Mouse (Mus musculus) lung, embryonic 14.5 days (tissue): ENCODE measurements around the gene Wfdc3. TPM values are rescaled to one million over a fixed set of nuclear protein-coding genes. Genes with fewer than 3 reads are reported as not detected.

ENCODE experiments used
- ATAC-seq: fragments of 200-750 bp; cut with Nextera tagmentation; 2 replicates; pipeline ENCODE4 v1.8.0; 2017; ENCODE audit warnings: mild to moderate bottlenecking, moderate TSS enrichment, moderate library complexity; ENCODE audit not compliant: insufficient read depth
- DNase-seq: peaks from one replicate; pipeline ENCODE4 v3.0.0-alpha.2; 2015
- H3K27ac ChIP-seq: fragments of 300-500 bp; sonication (generic); 2 replicates; pipeline ENCODE4 v1.5.1; 2014; ENCODE audit warnings: low read depth, mild to moderate bottlenecking, moderate library complexity
- H3K27me3 ChIP-seq: fragments of 300-500 bp; sonication (generic); 2 replicates; pipeline ENCODE4 v1.6.1; 2014; ENCODE audit warnings: low read length, control low read depth; ENCODE audit not compliant: insufficient read depth
- H3K36me3 ChIP-seq: fragments of 300-500 bp; sonication (generic); 2 replicates; pipeline ENCODE4 v1.6.1; 2014; ENCODE audit warnings: control low read depth; ENCODE audit not compliant: insufficient read depth
- H3K4me1 ChIP-seq: fragments of 300-500 bp; sonication (generic); 2 replicates; pipeline ENCODE4 v1.6.1; 2014; ENCODE audit warnings: antibody characterized with exemption, control low read depth; ENCODE audit not compliant: insufficient read depth
- H3K4me2 ChIP-seq: fragments of 300-500 bp; sonication (generic); 2 replicates; pipeline ENCODE4 v1.6.1; 2014; ENCODE audit warnings: mild to moderate bottlenecking
- H3K4me3 ChIP-seq: fragments of 300-500 bp; sonication (generic); 2 replicates; pipeline ENCODE4 v1.5.1; 2014; ENCODE audit warnings: low read depth, low read length
- H3K9ac ChIP-seq: fragments of 300-500 bp; sonication (generic); 2 replicates; pipeline ENCODE4 v1.6.1; 2014
- H3K9me3 ChIP-seq: fragments of 300-500 bp; sonication (generic); 2 replicates; pipeline ENCODE4 v1.6.1; 2016; ENCODE audit warnings: low read depth, low read length, control low read depth
- CTCF ChIP-seq: IDR thresholded peaks from 2 replicates; pipeline ENCODE4 v1.5.1; 2016; ENCODE audit warnings: antibody characterized with exemption, low read depth
- WGBS: fragments of 180-500 bp; shearing (Covaris S2); extraction: QIAGEN DNeasy Blood & Tissue Kit; methylation state at CpG from one replicate; pipeline ENCODE4 v1.1.7; 2014; 5-methylcytosine and 5-hydroxymethylcytosine counted together
- polyA plus RNA-seq: library from polyadenylated mRNA; unstranded; fragments of >200 nt; fragmentation: Nextera tagmentation; extraction: Ambion mirVana; gene quantifications from 2 replicates; pipeline ENCODE4 v1.2.1, GENCODE M21; 2014

Gene Wfdc3
- polyA plus RNA-seq, 1 experiment from 2014 or later, result 1.3 TPM

- Histone ChIP-seq H3K36me3 (peaks cover 68% of the 10 kb centered on the region), H3K27ac (peak overlapping the region; percentile 8; the same call in 1 of the 2 replicates), H3K9ac (no peak overlapping the region), H3K4me1 (peaks cover 6% of the 10 kb centered on the region; the same call in 1 of the 2 replicates), H3K9me3 (no peaks in the 10 kb centered on the region), H3K4me3 (no peak overlapping the region), H3K4me2 (no peak overlapping the region), H3K27me3 (no peaks in the 10 kb centered on the region)
- 90% methylated on average over 15 of the region's 15 CpGs for WGBS
- DNase-seq (no peak), ATAC-seq (no peak)
- no peak for TF ChIP-seq CTCF
These were observed 22.2 kb upstream of the Wfdc3 start for GRCm38 (mm10) chr2:164767812-164768540.

- Histone ChIP-seq H3K9me3 (no peaks in the 10 kb centered on the region), H3K36me3 (peaks cover 66% of the 10 kb centered on the region), H3K4me3 (no peak overlapping the region), H3K27ac (no peak overlapping the region), H3K27me3 (no peaks in the 10 kb centered on the region), H3K4me2 (no peak overlapping the region), H3K4me1 (no peaks in the 10 kb centered on the region), H3K9ac (no peak overlapping the region)
- no peak for DNase-seq
- no peak for TF ChIP-seq CTCF
- ATAC-seq, result no peak
- WGBS, result 72% methylated on average over 3 of the region's 3 CpGs
These were observed 20.1 kb upstream of the Wfdc3 start for GRCm38 (mm10) chr2:164765841-164766240.

- H3K27ac ChIP-seq, result no peak overlapping the region
- no peak overlapping the region for H3K4me3 ChIP-seq
- H3K9ac ChIP-seq, result no peak overlapping the region
- TF ChIP-seq CTCF, result no peak
- H3K27me3 ChIP-seq, result no peaks in the 10 kb centered on the region
- ATAC-seq, result no peak
- no peak for DNase-seq
- peaks cover 88% of the 10 kb centered on the region for H3K36me3 ChIP-seq
- no peaks in the 10 kb centered on the region for H3K4me1 ChIP-seq
- H3K4me2 ChIP-seq, result no peak overlapping the region
- no peaks in the 10 kb centered on the region for H3K9me3 ChIP-seq
- 81% methylated on average over 7 of the region's 7 CpGs for WGBS
These were observed 16.9 kb upstream of the Wfdc3 start for GRCm38 (mm10) chr2:164762593-164762992.

GRCm38 (mm10) chr2:164761971-164762370 is 16.2 kb upstream of the Wfdc3 start:
- TF ChIP-seq CTCF, result no peak
- ATAC-seq (no peak), DNase-seq (no peak)
- Histone ChIP-seq H3K36me3 (peaks cover 88% of the 10 kb centered on the region), H3K4me2 (no peak overlapping the region), H3K4me3 (no peak overlapping the region), H3K27ac (no peak overlapping the region), H3K9ac (no peak overlapping the region), H3K27me3 (no peaks in the 10 kb centered on the region), H3K9me3 (no peaks in the 10 kb centered on the region), H3K4me1 (no peaks in the 10 kb centered on the region)
- WGBS, result 95% methylated on average over 4 of the region's 4 CpGs

- TF ChIP-seq CTCF, result no peak
- Histone ChIP-seq H3K4me3 (no peak overlapping the region), H3K27ac (no peak overlapping the region), H3K9ac (no peak overlapping the region), H3K9me3 (no peaks in the 10 kb centered on the region), H3K27me3 (no peaks in the 10 kb centered on the region), H3K4me2 (no peak overlapping the region), H3K4me1 (no peaks in the 10 kb centered on the region), H3K36me3 (peaks cover 88% of the 10 kb centered on the region)
- 80% methylated on average over 2 of the region's 2 CpGs for WGBS
- ATAC-seq (no peak), DNase-seq (no peak)
These were observed 15.8 kb upstream of the Wfdc3 start for GRCm38 (mm10) chr2:164761502-164761901.

GRCm38 (mm10) chr2:164760059-164760833 is 14.5 kb upstream of the Wfdc3 start:
- H3K27me3 ChIP-seq, result no peaks in the 10 kb centered on the region
- WGBS, result 79% methylated on average over 4 of the region's 4 CpGs
- H3K4me2 ChIP-seq, result no peak overlapping the region; the same call in 1 of the 2 replicates
- H3K4me3 ChIP-seq, result no peak overlapping the region
- DNase-seq (peak; percentile 36), ATAC-seq (no peak)
- TF ChIP-seq CTCF, result no peak
- no peaks in the 10 kb centered on the region for H3K9me3 ChIP-seq
- H3K4me1 ChIP-seq, result no peaks in the 10 kb centered on the region
- peak overlapping the region; percentile 31 for H3K27ac ChIP-seq
- no peak overlapping the region for H3K9ac ChIP-seq
- peaks cover 88% of the 10 kb centered on the region for H3K36me3 ChIP-seq

GRCm38 (mm10) chr2:164758692-164759091 is 13.0 kb upstream of the Wfdc3 start:
- H3K9ac ChIP-seq, result no peak overlapping the region
- H3K27ac ChIP-seq, result no peak overlapping the region
- H3K27me3 ChIP-seq, result no peaks in the 10 kb centered on the region
- no peaks in the 10 kb centered on the region for H3K9me3 ChIP-seq
- no peaks in the 10 kb centered on the region for H3K4me1 ChIP-seq
- DNase-seq (no peak), ATAC-seq (no peak)
- no peak for TF ChIP-seq CTCF
- 59% methylated on average over 1 of the region's 1 CpGs for WGBS
- peaks cover 96% of the 10 kb centered on the region for H3K36me3 ChIP-seq
- H3K4me2 ChIP-seq, result no peak overlapping the region
- no peak overlapping the region for H3K4me3 ChIP-seq
